Mouse (Mus musculus) frontal cortex, adult 2 months (tissue): ENCODE results near the gene Med12l. TPM values are rescaled to one million over a fixed set of nuclear protein-coding genes. Genes with fewer than 3 reads are reported as not detected.
"Not testable (repeated sequence)": the region's sequence is repeated elsewhere in the genome, so short reads cannot be mapped to it uniquely, and the experiment has no call there.

ENCODE experiments used
- DNase-seq, 2 experiments: peaks; one replicate each; pipeline ENCODE4 v3.0.0; 2022; ENCODE audit warnings: low spot score in 1 of 2; ENCODE audit errors: extremely low spot score in 1 of 2
- polyA plus RNA-seq: library from polyadenylated mRNA; depleted of rRNA; stranded (reverse); fragments of >200 nt; gene quantifications from 2 replicates; pipeline ENCODE4 v1.2.3, GENCODE M21; 2012

The Med12l gene
- polyA plus RNA-seq, 1 experiment = 11.5 TPM

GRCm38 (mm10) chr3:59092702-59093101 lies 87.1 kb downstream of the Med12l start:
- DNase-seq = no peak

- DNase-seq = no peak
These were observed 91.8 kb downstream of the Med12l start for GRCm38 (mm10) chr3:59097421-59097820.

GRCm38 (mm10) chr3:59098540-59098939 lies 92.9 kb downstream of the Med12l start:
- DNase-seq = no peak

GRCm38 (mm10) chr3:59101218-59101986 lies 95.8 kb downstream of the Med12l start, which contains the start of gene Gpr171:
Gpr171 (minus strand) TSS chr3:59101821.
- DNase-seq = no peak

- DNase-seq = no peak
These were observed 96.5 kb downstream of the Med12l start for GRCm38 (mm10) chr3:59102146-59102545.

- no peak for DNase-seq
These were observed 98.8 kb downstream of the Med12l start for GRCm38 (mm10) chr3:59104462-59104861.

- DNase-seq = no peak
These were observed 101.8 kb downstream of the Med12l start for GRCm38 (mm10) chr3:59107439-59107838.

- DNase-seq = not testable (repeated sequence)
These were observed 104.2 kb downstream of the Med12l start for GRCm38 (mm10) chr3:59109834-59110233.

GRCm38 (mm10) chr3:59111944-59112343 lies 106.3 kb downstream of the Med12l start:
- DNase-seq = no peak

GRCm38 (mm10) chr3:59113291-59113690 lies 107.7 kb downstream of the Med12l start:
- not testable (repeated sequence) for DNase-seq

GRCm38 (mm10) chr3:59113973-59114517 lies 108.4 kb downstream of the Med12l start:
- no peak for DNase-seq

- DNase-seq = no peak
These were observed 115.6 kb downstream of the Med12l start for GRCm38 (mm10) chr3:59121067-59121730.

- DNase-seq = no peak
These were observed 116.3 kb downstream of the Med12l start for GRCm38 (mm10) chr3:59121780-59122449.

GRCm38 (mm10) chr3:59125022-59125421 lies 119.4 kb downstream of the Med12l start:
- no peak for DNase-seq

- no peak for DNase-seq
These were observed 120.3 kb downstream of the Med12l start for GRCm38 (mm10) chr3:59125783-59126555.

GRCm38 (mm10) chr3:59128681-59129080 lies 123.1 kb downstream of the Med12l start:
- no peak for DNase-seq

GRCm38 (mm10) chr3:59129547-59129946 lies 123.9 kb downstream of the Med12l start:
- DNase-seq = no peak

GRCm38 (mm10) chr3:59130431-59130830 lies 124.8 kb downstream of the Med12l start:
- no peak for DNase-seq

- DNase-seq = no peak
These were observed 125.5 kb downstream of the Med12l start for GRCm38 (mm10) chr3:59131081-59131480.

- no peak for DNase-seq
These were observed 126.3 kb downstream of the Med12l start for GRCm38 (mm10) chr3:59131966-59132365.
